Mouse (Mus musculus): ENCODE data around the gene Gstt3.

Gstt3 gene

DNA sequence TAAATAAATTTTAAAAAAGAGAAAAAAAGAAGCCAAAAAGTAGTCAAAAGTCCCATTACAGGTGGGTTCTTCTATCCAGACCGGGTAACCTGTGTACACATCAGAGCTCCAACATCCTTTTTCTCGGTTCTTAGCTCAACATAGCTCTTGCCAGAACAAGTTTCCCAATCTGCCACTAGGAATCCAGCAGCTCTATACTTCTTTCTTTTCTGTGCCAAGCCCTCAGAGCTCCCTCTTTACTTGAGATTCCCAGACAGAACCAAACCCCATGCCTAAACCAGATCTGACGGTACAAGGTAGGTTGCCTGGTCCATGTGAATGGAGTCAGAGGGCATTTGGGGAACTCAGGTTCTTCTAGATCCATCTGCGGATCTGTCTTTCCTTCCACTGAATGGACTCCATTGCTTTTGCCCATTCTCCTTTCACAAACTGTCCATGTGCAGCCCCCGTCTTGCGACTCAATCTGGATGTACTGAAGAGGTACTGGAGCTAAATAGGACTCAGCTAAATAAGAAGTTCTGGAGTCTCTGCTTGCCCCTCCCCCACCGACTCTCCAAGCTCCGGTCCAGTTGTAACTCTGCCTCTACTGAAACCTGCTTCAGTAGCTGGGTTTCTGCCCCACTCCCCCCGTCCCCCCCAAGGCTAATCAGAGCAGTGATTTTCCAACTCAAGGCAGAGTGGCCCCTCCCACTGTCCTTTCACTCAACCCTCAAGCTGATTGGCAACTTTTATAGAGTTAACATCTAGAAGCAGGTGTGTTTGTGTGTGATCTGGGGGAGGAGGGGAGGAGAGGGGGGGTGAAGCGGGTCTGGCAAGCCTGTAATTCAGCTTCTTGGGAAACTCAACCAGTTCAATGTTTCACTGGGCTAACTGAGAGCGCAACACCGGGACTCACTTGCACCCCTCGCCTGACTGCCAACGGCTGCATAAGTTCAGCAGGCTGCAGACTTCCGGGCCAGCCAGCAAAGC, 1.7 kb downstream of the Gstt3 start:
- in situ Hi-C loops (cut with MseI, MboI) = no loop called here

DNA sequence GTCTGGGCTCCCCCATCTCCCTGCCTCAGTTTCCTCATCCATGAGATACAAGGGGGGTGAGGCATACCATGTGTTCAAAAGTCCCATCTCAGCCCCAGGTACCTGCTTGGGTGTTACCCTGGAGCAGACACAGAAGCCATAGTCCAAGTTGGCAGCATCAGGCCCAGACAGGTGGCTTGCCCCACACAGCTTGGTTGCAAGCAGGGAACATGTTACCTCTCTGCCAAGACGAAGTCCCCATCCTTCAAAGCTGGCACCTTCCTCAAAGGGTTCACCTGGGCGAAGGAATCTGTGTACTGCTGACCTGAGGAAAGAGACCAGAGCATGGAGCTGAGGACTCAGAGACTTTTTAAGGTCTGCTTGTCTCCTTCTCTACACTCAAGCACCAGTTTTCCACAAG, 3.3 kb downstream of the Gstt3 start:
- in situ Hi-C loops (cut with MseI, MboI) = no loop called here

DNA sequence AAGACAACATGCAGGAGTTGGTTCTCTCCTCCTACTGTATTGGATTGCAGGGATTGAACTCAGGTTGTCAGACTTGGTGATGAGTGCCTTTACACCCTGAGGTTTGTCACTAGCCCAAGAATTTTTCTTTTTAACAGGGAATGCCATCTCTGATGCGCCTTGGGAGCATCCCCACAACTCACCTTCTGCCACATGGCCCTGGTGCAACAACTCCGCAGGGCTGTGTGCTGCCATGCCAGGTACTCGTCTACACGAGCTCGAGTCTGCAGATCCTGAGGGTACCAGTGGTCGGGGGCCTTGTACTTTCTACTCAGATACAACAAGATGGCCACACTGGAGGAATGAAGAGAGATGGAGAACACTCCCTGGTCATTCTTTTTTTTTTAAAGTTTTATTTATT, 4.7 kb downstream of the Gstt3 start:
- in situ Hi-C loops (cut with MseI, MboI) = no loop called here

DNA sequence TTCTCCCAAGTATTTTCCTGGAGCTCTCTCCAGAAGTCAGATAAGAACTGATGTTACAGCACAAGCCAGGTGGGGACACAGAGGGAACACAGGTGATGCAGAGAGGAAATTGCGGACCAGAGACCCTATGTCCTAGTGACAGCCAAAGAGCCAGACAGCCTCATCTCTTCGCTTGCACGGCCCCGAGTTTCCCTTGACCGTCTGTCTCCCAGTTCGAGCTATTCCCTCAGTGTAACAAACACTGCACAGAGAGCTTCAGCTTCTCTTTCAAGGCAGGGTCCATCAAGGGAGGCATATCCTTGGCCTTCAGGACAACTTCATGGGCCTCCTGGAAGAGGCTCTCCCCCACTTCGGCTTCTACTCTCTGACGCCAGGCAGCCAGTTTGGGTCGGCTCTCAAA, 6.6 kb downstream of the Gstt3 start:
- in situ Hi-C loops (cut with MseI, MboI) = no loop called here

DNA sequence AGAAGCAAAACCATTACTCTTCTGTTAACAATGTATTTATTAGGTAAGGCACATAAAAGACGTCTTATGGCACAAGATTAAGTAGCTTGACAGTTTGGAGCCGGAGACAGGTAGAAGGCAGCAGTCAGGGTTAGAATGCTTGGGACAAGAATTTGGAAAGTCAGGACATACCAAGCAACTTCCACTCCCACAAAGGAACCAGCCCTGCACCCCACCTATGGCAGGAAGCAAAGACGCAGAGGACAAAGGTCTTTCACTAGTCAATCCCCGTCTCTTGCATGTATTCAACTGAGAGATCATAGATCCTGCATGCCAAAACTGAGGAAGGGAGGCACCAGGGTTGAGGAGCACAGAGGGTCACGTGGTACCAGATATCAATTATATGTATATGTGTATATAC, 7.1 kb downstream of the Gstt3 start:
- in situ Hi-C loops (cut with MseI, MboI) = no loop called here

DNA sequence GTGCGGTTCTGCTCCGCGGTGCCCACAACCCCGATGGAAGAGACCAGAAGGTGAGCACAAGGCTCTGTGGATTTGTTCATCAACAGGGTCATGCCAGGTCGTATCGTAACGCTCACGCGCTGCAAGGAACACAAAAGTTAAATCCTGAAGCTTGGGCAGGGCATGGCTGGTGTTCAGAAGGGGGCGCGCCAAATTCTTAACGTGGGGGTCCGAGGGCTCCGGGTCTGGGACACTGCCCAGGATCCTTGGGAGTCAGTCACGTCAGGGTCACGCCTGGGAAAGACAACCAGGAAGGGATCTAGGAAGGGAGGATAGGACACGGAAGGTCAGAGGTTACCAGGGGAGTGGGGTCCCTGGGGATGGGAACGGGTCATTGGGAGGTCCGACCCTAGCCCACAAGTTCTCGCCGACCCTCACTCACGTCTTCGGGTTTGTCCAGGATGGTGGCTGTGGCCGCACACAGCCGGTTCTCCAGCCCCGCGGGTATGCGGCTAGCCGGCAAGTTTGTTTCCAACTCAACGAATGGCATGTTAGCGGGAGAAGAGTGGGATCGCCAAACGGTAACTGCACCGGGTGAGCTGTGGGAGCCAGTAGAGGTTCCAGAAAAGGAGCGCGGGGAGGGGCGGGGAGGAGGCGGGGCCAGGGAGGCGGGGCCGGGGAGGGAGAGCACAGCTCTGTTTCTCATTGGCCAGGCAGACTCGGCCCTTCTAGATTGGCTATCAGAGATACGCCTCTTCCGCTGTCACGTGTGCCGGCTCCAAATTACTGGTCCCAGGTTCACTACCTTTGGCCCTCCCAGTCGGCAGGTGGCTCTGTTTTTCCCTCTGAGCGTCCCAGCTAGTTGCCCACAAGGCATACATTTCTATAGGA, 8.2 kb downstream of the Gstt3 start, which contains the start of gene Ddt:
Gene Ddt, minus strand, starts transcription at position 620 of the 870 bp plus-strand sequence.
- in situ Hi-C loops (cut with MseI, MboI) = no loop called here

DNA sequence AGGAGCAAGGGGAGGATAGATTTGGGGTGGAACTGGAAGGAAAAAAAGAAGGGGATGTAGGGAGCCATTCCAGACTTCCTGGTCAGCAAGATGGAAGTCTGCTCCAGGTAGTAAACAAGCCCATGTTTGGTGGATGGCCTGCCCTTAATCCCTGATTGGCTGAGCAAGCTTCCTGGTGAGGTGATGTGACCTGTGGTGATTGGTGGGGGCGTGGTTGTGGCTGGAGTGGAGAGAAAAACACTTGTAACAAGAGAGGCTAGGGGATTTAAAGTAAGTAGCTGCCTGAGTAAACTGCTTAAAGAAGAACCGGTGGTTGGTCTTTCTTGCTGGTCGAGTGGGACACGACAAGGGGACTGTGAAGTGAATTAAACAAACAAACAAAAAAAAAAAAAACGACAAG, 13.5 kb downstream of the Gstt3 start:
- in situ Hi-C loops (cut with MseI, MboI) = loop anchor here in 1 of 2 experiments (10.0 kb wide), 1 partner anchor 167 kb away; the partner anchor contains the start of genes Chchd10 and Mmp11

DNA sequence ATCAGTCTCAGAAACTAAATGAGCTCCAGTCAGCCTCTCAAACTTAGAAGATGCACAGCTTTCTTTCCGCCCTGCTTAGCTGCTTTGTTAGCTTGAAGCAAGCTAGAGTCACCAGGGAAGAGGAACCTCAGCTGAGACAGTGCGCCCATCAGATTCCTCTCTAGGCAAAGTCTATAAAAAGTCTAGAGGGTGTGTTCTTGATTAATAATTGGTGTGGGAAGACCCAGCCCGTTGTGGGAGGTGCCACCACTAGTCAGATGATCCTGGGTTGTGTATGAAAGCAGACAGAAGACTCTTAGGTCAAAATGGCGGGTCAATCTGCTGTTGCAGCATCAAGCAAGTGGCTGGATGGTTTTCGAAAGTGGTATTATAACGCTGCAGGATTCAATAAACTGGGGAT, 14.4 kb downstream of the Gstt3 start:
- in situ Hi-C loops (cut with MseI, MboI) = loop anchor here in 1 of 2 experiments (10.0 kb wide), 1 partner anchor 168 kb away; the partner anchor contains the start of genes Chchd10 and Mmp11

DNA sequence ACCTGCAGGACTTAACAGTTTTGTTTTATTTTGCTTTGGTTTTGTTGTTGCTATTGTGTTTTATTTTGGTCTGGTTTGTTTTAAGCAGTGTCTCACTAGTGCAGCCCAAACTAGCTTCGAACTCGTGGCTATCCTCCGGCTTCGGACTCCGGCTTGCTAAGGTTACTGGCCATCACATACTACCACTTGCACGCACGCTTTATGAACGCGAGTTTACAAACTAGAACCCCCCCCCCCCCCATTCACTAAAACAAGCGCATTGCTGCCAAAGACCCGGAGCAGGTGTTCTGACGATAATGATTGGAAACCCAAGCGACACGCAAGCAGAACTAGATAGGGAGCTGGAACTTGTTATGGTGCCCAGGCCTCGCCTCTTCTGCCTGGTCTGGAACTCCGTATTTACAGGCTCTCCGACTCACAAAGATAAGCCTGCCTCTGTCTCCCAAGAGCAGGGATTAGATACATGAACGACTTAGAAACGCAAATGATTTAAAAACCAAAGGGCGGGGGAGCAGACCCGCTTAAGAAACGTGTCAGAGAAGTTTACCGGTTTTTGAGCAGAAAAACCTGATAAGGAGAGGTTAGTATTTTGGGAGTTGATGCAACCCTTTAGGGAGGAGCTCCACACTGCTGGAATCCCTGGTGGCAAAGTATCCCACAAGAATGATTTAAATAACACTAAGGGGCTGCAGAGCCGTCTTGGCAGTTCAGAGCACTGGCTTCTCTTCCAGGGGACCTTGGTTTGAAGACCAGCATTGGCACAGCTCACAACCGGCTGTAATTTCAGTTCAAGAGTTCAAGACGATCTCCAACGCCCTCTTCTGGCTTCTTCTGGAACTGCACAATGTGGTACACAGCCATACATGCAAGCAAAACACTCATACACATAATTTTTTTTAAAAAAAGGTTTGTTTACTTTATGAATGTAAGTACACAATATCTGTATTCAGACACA, 16.4 kb downstream of the Gstt3 start:
- in situ Hi-C loops (cut with MseI, MboI) = loop anchor here in 1 of 2 experiments (10.0 kb wide), 1 partner anchor 170 kb away; the partner anchor contains the start of genes Chchd10 and Mmp11

DNA sequence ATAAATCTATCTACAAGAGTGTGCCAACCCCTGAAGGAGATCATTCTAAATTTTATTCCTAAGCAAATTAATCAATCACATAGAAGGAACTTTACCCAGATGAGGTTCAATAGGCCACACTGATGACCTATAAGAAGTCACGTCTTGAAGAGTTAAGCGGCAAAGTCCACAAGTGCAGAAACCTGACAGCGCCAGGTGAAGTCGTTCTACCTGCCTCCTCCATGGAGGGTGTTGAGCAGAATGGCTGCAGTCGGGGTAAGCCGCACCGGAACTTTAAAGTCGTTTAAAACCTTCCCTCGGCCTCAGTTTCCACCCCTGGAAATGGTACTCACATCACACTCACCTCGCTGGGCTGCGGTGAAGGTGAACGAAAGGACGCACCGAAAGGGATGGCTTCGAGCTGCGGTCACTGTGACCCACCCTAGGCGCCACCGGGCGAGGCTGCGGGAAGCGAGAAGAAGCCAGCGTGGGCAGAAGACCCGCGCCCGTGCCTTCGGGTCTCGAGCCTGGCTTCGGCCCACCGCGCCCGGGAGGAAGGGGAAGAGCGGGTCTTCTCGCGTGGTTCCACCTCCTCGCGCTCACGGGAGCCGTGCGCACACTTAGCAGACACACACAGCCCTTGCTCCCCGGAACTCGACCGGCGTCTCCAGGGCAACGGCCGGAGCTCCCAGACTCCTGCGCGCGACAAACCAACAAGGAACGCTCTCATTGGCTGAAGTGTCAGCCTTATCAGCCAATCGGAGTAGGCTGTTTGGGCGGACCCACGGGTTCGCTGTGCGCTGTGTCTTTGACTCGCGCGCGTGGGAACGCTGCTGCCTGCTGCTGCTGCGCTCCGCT, 17.3 kb downstream of the Gstt3 start, which contains the start of gene Cabin1:
Gene Cabin1, minus strand, starts transcription at position 660 of the 837 bp plus-strand sequence.
- in situ Hi-C loops (cut with MseI, MboI) = loop anchor here in 1 of 2 experiments (10.0 kb wide), 1 partner anchor 171 kb away; the partner anchor contains the start of genes Chchd10 and Mmp11

DNA sequence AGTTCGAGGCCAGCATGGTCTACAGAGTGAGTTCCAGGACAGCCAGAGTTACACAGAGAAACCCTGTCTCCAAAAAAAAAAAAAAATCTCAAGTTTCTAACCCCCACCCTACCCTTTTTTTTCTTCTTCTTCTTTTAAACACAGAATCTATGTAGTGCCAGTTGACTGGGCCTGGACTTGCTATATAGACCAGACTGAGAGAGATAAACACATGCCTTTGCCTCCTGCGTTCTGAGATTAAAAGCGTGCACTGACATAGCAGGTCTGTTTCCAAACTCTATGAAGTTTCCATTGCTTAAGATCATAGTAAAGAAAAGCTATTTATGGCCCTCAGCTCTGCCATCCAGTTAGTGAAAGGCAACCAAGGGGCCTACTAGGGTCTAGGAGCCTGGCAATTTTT, 18.8 kb downstream of the Gstt3 start:
- in situ Hi-C loops (cut with MseI, MboI) = loop anchor here in 1 of 2 experiments (10.0 kb wide), 1 partner anchor 172 kb away; the partner anchor contains the start of genes Chchd10 and Mmp11

DNA sequence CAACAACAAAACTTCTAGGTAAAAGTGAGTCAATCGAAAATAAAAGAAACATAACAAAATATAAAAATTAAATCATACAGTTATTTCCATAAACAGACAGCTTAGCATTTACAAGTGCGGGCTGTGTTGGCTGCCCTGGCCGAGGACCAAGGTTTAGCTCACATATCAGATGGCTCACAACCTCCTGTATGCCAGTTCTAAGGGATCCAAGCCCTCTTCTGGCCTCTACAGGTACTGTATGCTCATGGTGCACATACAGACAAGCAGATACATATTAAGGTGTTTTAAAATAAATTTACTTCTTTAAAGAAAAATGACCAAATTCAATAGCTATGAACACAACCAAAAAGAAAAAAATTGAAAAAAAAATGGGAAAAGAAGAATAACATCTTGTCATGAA, 20.9 kb downstream of the Gstt3 start:
- in situ Hi-C loops (cut with MseI, MboI) = loop anchor here in 1 of 2 experiments (10.0 kb wide), 1 partner anchor 174 kb away; the partner anchor contains the start of genes Chchd10 and Mmp11

DNA sequence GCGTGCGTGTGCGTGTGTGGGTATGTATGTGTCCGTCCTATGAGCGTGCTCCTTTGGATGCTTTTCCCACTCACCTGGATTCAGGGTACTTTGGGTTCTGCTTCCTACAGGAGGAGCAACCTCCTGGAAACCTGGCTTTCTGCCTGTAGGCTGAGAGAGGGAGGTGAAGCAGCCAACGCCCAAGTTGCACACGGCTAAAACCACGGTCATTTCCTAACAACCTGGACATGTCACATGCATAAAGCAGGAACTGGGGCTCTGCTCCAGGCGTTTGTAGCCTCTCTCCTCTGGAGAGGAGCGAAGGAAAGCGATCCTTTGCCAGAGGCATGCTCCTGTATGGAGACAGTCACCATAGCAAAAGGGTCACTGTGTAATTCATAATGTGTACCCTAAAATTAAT, 24.5 kb downstream of the Gstt3 start:
- in situ Hi-C loops (cut with MseI, MboI) = no loop called here

DNA sequence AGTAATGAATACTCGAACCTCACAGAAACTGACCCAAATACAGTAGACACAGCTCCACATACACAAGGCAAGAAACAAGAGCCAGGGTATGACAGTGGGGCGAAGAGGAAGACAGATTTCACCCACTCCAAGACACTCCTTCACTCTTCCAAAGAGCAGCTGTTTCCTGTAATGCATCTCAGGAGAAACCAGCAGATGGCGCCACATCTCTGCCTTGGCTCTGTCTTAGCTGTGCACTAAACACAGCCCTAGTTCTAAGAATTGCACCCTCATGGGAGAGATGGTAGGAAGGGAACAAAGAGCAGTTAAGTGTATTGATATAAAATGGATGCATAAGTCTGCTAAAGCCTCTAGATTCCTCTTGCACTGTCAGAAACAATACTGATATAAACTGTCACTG, 37.2 kb downstream of the Gstt3 start:
- in situ Hi-C loops (cut with MseI, MboI) = loop anchor here in 1 of 2 experiments (10.0 kb wide), 1 partner anchor 211 kb away; the partner anchor contains the start of gene Gm5134

DNA sequence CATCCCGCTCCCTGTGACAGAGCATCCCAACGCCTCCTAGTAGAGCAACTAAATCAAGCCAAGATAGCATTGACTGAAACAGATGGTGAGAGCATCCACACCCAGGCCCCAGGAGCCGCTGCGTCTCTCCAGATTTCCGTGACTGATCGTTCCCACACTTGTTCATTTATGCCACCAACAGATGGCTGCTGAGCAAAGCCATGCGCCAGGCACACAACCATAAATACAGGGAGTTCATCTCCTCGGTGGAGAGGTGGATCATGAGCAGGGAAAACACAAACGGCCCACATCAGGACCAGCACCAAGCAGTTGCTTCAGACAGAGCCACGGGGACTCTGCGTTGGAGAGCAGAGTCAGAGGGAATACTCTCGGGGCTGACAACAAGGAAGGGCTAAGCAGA, 37.8 kb downstream of the Gstt3 start:
- in situ Hi-C loops (cut with MseI, MboI) = loop anchor here in 1 of 2 experiments (10.0 kb wide), 1 partner anchor 211 kb away; the partner anchor contains the start of gene Gm5134

DNA sequence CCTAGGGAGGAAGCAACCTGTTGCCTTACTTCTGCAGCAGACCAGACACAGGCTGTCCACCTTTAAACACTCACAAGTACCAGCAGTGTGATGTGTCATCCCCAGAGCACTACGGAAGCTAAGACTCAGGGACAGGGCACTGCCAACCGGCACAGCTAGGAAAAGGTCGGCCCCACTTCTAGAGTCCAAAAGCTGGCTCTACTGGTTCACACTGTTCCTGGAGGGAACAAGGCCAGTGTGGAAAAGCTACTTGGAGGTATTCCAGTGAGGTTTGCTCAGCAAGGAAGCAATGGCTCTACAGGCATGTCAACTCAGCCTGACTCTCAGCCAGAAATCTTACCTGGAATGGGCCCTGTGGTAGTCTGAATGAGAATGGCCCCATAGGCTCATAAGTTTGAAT, 40.3 kb downstream of the Gstt3 start:
- in situ Hi-C loops (cut with MseI, MboI) = loop anchor here in 1 of 2 experiments (10.0 kb wide), 1 partner anchor 214 kb away; the partner anchor contains the start of gene Gm5134

DNA sequence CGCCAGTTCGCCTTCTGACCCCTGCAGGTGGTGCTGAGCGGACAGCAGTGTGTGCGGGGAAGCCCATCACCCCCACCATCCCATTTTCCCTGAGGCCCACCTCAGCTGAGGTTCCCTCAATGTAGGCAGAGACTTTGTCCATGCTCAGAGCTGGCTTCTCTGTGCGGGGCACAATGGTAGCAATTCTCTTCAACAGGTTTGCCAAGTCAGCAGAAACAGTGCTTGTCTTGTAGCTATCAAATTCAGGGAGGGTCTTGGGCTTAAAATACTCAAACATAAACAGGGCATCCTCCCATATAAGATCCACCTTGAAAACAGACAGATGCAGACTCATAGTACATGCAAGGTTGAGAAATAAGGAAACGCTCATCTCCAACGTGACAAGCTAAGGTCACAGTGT, 55.8 kb downstream of the Gstt3 start:
- in situ Hi-C loops (cut with MseI, MboI) = no loop called here

Measured in mouse trophoblast stem cell (cell line).